Mouse (Mus musculus): ENCODE data around the gene Ahcyl1. TPM values are rescaled to one million over a fixed set of nuclear protein-coding genes. Genes with fewer than 3 reads are reported as not detected.

Ahcyl1 gene
- polyA plus RNA-seq, 1 experiment = 48.2 TPM

DNA sequence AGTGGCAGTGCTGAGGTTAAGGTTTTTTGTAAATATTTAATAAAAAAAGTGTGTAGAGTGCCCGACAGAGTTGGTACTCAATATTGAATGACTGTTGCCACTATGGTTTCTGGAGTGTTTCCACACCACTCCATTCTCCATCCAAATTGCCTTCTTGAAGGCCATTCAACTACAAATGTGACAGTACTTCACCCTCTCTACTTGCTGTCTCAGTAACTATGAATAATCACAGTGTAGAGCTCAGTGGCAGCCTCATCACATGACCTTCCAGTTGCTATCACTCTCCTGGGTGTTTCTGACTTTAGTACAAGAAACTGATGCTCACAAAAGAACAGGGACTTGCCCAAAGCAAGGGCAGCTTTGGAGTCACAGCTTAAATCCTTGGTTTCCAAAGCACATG lies 19.6 kb upstream of the Ahcyl1 start:
- Histone ChIP-seq H3K4me3 (ENCODE audit: control insufficient read depth, low read depth, low read length) (no peak overlapping the region), H3K27me3 (ENCODE audit: control insufficient read depth, insufficient read depth, low read length) (no peaks in the 10 kb centered on the region), H3K4me1 (ENCODE audit: control insufficient read depth, insufficient read depth, low read length) (no peaks in the 10 kb centered on the region), H3K36me3 (ENCODE audit: control insufficient read depth, insufficient read depth, low read length) (no peaks in the 10 kb centered on the region), H3K27ac (ENCODE audit: control insufficient read depth, insufficient read depth, low read depth, low read length) (no peak overlapping the region)
- TF ChIP-seq CTCF (IDR thresholded peaks at IDR 0.05; ENCODE audit: control insufficient read depth, insufficient read depth, insufficient replicate concordance, low read depth, low read length) = no peak
- no peak for TF ChIP-seq POLR2A (IDR thresholded peaks at IDR 0.05; ENCODE audit: control insufficient read depth, low read depth, low read length)

DNA sequence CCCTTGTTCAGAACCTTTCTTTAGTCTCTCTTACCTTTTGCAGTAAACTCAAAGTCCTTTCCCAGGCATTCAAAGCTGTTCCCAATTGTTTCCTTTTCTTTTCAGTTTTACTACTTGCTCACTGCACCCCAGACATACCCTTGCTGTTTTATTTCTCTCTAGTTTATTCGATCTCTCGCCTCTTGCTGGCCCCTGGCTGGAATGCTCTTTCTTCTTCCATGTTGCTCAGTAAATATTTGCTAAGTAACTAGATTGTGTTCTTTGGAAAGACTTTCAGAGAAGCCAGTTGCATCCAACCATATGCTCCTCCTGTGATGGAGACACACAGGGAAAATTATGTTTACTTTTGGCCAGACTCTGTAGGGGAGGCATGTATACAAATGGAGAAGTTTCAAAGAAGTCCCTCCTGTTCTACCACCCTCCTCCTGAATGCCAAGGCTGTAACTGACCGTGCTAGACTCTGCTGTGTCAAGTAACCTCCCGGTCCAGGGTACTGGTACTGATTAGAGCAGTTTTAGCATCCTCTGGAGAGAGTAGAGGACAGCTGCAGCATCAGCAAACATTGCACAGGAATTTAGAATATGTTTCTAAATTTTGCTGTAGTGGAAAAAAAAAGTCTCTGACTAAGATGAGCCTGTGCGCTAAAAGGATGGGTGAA lies 18.0 kb upstream of the Ahcyl1 start:
- H3K36me3 ChIP-seq (ENCODE audit: control insufficient read depth, insufficient read depth, low read length) = no peaks in the 10 kb centered on the region
- H3K4me3 ChIP-seq (ENCODE audit: control insufficient read depth, low read depth, low read length) = no peak overlapping the region
- TF ChIP-seq POLR2A (IDR thresholded peaks at IDR 0.05; ENCODE audit: control insufficient read depth, low read depth, low read length) = no peak
- TF ChIP-seq CTCF (IDR thresholded peaks at IDR 0.05; ENCODE audit: control insufficient read depth, insufficient read depth, insufficient replicate concordance, low read depth, low read length) = no peak
- no peaks in the 10 kb centered on the region for H3K27me3 ChIP-seq (ENCODE audit: control insufficient read depth, insufficient read depth, low read length)
- H3K4me1 ChIP-seq (ENCODE audit: control insufficient read depth, insufficient read depth, low read length) = no peaks in the 10 kb centered on the region
- H3K27ac ChIP-seq (ENCODE audit: control insufficient read depth, insufficient read depth, low read depth, low read length) = no peak overlapping the region

DNA sequence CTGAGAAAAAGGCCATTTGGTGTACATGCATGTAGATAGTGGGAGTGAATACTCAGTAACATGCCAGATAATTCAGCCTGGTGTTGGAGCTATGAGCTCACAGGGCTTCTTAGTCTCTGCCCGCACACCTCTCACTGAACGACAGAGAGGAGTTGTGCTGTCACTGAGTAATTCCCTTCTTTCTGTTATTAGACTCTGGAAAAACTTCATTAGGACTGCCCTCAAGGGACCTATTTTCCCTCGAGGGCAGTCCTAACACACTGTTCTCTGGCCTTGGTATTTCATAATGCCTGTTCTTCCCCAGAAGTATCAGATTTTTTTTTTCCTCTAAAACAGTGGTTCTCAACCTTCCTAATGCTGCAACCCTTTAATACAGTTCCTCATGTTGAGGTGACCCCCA lies 15.7 kb upstream of the Ahcyl1 start:
- Histone ChIP-seq H3K27ac (ENCODE audit: control insufficient read depth, insufficient read depth, low read depth, low read length) (no peak overlapping the region), H3K4me1 (ENCODE audit: control insufficient read depth, insufficient read depth, low read length) (no peaks in the 10 kb centered on the region), H3K4me3 (ENCODE audit: control insufficient read depth, low read depth, low read length) (no peak overlapping the region), H3K36me3 (ENCODE audit: control insufficient read depth, insufficient read depth, low read length) (no peaks in the 10 kb centered on the region), H3K27me3 (ENCODE audit: control insufficient read depth, insufficient read depth, low read length) (no peaks in the 10 kb centered on the region)
- TF ChIP-seq POLR2A (IDR thresholded peaks at IDR 0.05; ENCODE audit: control insufficient read depth, low read depth, low read length) (no peak), CTCF (IDR thresholded peaks at IDR 0.05; ENCODE audit: control insufficient read depth, insufficient read depth, insufficient replicate concordance, low read depth, low read length) (no peak)

DNA sequence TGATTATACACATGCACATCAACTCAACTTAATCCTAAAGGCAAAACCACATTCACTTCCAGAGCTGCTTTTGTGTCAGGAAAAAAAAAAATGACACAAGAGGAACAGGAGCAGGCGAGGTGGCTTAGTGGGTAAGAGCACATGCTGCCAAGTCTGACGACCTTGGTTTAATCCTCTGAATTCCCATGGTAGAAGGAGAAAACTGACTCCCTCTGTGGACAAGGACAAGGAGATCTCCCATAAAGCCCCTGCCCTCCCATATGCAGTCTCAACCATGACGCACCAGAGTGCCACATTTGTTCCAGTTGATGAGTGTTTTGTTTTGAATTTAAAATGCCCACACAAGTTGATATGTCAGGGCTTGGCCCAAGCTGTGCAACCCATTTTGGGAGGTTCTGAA lies 12.8 kb upstream of the Ahcyl1 start:
- Histone ChIP-seq H3K27me3 (ENCODE audit: control insufficient read depth, insufficient read depth, low read length) (no peaks in the 10 kb centered on the region), H3K36me3 (ENCODE audit: control insufficient read depth, insufficient read depth, low read length) (no peaks in the 10 kb centered on the region), H3K27ac (ENCODE audit: control insufficient read depth, insufficient read depth, low read depth, low read length) (no peak overlapping the region), H3K4me1 (ENCODE audit: control insufficient read depth, insufficient read depth, low read length) (no peaks in the 10 kb centered on the region; the same call in 1 of the 2 replicates), H3K4me3 (ENCODE audit: control insufficient read depth, low read depth, low read length) (no peak overlapping the region)
- TF ChIP-seq CTCF (IDR thresholded peaks at IDR 0.05; ENCODE audit: control insufficient read depth, insufficient read depth, insufficient replicate concordance, low read depth, low read length) (no peak), POLR2A (IDR thresholded peaks at IDR 0.05; ENCODE audit: control insufficient read depth, low read depth, low read length) (no peak)

DNA sequence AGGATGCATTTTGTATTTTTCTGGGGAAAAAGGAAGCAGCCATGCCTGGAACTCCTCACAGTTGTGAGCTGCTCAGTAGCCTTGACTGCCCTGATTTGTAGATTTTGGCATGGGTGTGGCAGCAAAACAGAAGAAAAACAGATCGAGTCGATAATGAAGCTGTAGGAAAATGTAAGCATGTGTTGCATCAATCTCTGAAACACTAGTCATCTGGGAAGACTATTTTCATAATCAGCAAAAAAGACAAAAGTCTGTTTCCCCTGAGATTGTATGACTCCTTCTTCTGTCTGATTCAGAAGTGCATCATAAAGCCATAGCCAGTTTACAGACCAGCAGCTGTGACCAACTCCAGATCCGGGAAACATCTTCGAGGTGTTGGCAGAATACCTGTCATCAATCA lies 10.9 kb upstream of the Ahcyl1 start:
- Histone ChIP-seq H3K36me3 (ENCODE audit: control insufficient read depth, insufficient read depth, low read length) (no peaks in the 10 kb centered on the region), H3K4me3 (ENCODE audit: control insufficient read depth, low read depth, low read length) (no peak overlapping the region), H3K27me3 (ENCODE audit: control insufficient read depth, insufficient read depth, low read length) (no peaks in the 10 kb centered on the region), H3K4me1 (ENCODE audit: control insufficient read depth, insufficient read depth, low read length) (peaks cover 4% of the 10 kb centered on the region; the same call in 1 of the 2 replicates), H3K27ac (ENCODE audit: control insufficient read depth, insufficient read depth, low read depth, low read length) (no peak overlapping the region)
- TF ChIP-seq CTCF (IDR thresholded peaks at IDR 0.05; ENCODE audit: control insufficient read depth, insufficient read depth, insufficient replicate concordance, low read depth, low read length) (no peak), POLR2A (IDR thresholded peaks at IDR 0.05; ENCODE audit: control insufficient read depth, low read depth, low read length) (no peak)

DNA sequence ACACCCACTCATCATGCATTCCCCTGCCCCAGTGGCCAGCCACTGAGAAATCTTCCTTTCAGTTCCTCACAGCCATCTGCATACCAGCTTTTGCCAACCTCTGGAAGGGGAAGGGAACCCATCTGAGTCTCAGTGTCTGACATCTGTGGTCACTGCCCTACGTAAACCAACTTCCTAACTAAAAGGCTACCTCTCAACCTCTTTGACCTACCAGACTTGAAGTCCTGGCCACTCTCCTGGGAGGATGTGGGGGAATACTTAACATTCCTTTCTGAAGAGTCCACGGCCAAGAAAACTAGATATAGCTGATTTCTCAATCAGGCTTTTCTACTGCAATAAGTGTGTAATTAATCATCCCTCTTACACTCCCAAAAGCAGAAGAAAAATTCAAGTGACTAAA lies 9.8 kb upstream of the Ahcyl1 start:
- TF ChIP-seq CTCF (IDR thresholded peaks at IDR 0.05; ENCODE audit: control insufficient read depth, insufficient read depth, insufficient replicate concordance, low read depth, low read length) (no peak), POLR2A (IDR thresholded peaks at IDR 0.05; ENCODE audit: control insufficient read depth, low read depth, low read length) (no peak)
- H3K27ac ChIP-seq (ENCODE audit: control insufficient read depth, insufficient read depth, low read depth, low read length) = no peak overlapping the region
- no peaks in the 10 kb centered on the region for H3K36me3 ChIP-seq (ENCODE audit: control insufficient read depth, insufficient read depth, low read length)
- peaks cover 4% of the 10 kb centered on the region; the same call in 1 of the 2 replicates for H3K4me1 ChIP-seq (ENCODE audit: control insufficient read depth, insufficient read depth, low read length)
- no peak overlapping the region for H3K4me3 ChIP-seq (ENCODE audit: control insufficient read depth, low read depth, low read length)
- H3K27me3 ChIP-seq (ENCODE audit: control insufficient read depth, insufficient read depth, low read length) = no peaks in the 10 kb centered on the region

DNA sequence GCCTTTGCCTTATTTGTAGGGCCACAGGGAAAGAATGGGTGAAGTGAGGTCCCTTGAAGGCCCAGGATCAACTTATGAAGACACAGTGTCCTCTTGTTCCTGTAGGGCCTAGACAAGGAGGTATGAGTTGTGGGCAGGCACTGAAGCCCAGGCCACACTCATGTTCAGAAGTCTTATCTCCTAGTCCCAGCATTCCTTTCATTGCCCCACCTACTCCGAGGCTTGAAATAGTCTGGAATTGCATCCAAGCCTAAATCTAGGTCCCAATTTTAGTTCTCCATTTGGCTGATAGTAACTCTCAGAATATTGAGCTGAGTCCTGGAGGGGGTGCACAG lies 8.0 kb upstream of the Ahcyl1 start:
- no peak overlapping the region for H3K4me3 ChIP-seq (ENCODE audit: control insufficient read depth, low read depth, low read length)

More for the DNA sequence above, 8.0 kb upstream of the Ahcyl1 start:
- Histone ChIP-seq H3K27ac (ENCODE audit: control insufficient read depth, insufficient read depth, low read depth, low read length) (no peak overlapping the region; the same call in 1 of the 2 replicates), H3K36me3 (ENCODE audit: control insufficient read depth, insufficient read depth, low read length) (no peaks in the 10 kb centered on the region), H3K4me1 (ENCODE audit: control insufficient read depth, insufficient read depth, low read length) (peaks cover 4% of the 10 kb centered on the region; the same call in 1 of the 2 replicates), H3K27me3 (ENCODE audit: control insufficient read depth, insufficient read depth, low read length) (no peaks in the 10 kb centered on the region)
- no peak for TF ChIP-seq CTCF (IDR thresholded peaks at IDR 0.05; ENCODE audit: control insufficient read depth, insufficient read depth, insufficient replicate concordance, low read depth, low read length)
- no peak for TF ChIP-seq POLR2A (IDR thresholded peaks at IDR 0.05; ENCODE audit: control insufficient read depth, low read depth, low read length)
